Mouse (Mus musculus) gastrocnemius, adult 18-20 months (tissue): ENCODE results near the gene Pdk1. TPM values are rescaled to one million over a fixed set of nuclear protein-coding genes. Genes with fewer than 3 reads are reported as not detected.
"Not testable (repeated sequence)": the region's sequence is repeated elsewhere in the genome, so short reads cannot be mapped to it uniquely, and the experiment has no call there.

ENCODE experiments used
- DNase-seq: peaks from one replicate; pipeline ENCODE4 v3.0.0; 2021; ENCODE audit warnings: low spot score
- total RNA-seq, 2 experiments: library from RNA; stranded (reverse); gene quantifications; 2 replicates each; pipeline ENCODE4 v1.2.3; 2021

The Pdk1 gene
- total RNA-seq, 2 experiments from 2014 or later = 65.7 to 72.6 TPM

GRCm38 (mm10) chr2:71873474-71874322 is 674 bp downstream of the Pdk1 start:
- DNase-seq = peak; percentile 18

- DNase-seq = no peak
Measured at GRCm38 (mm10) chr2:71874422-71874821, 1.4 kb downstream of the Pdk1 start.

GRCm38 (mm10) chr2:71874836-71875235 is 1.8 kb downstream of the Pdk1 start:
- no peak for DNase-seq

GRCm38 (mm10) chr2:71877865-71878264 is 4.8 kb downstream of the Pdk1 start:
- no peak for DNase-seq

GRCm38 (mm10) chr2:71878441-71878840 is 5.4 kb downstream of the Pdk1 start:
- no peak for DNase-seq

GRCm38 (mm10) chr2:71878943-71879342 is 5.9 kb downstream of the Pdk1 start:
- no peak for DNase-seq

GRCm38 (mm10) chr2:71882914-71883651 is 10.1 kb downstream of the Pdk1 start:
- DNase-seq = no peak

- DNase-seq = no peak
Measured at GRCm38 (mm10) chr2:71887269-71887668, 14.2 kb downstream of the Pdk1 start.

- no peak for DNase-seq
Measured at GRCm38 (mm10) chr2:71888437-71888836, 15.4 kb downstream of the Pdk1 start.

- DNase-seq = no peak
Measured at GRCm38 (mm10) chr2:71891536-71891935, 18.5 kb downstream of the Pdk1 start.

- DNase-seq = no peak
Measured at GRCm38 (mm10) chr2:71892741-71893349, 19.8 kb downstream of the Pdk1 start.

GRCm38 (mm10) chr2:71895596-71896286 is 22.7 kb downstream of the Pdk1 start:
- DNase-seq = no peak

- no peak for DNase-seq
Measured at GRCm38 (mm10) chr2:71897420-71897819, 24.4 kb downstream of the Pdk1 start.

GRCm38 (mm10) chr2:71898335-71898856 is 25.4 kb downstream of the Pdk1 start:
- peak; percentile 26 for DNase-seq

- no peak for DNase-seq
Measured at GRCm38 (mm10) chr2:71899886-71900285, 26.9 kb downstream of the Pdk1 start.

GRCm38 (mm10) chr2:71905154-71905553 is 32.1 kb downstream of the Pdk1 start:
- DNase-seq = no peak

- DNase-seq = not testable (repeated sequence)
Measured at GRCm38 (mm10) chr2:71906356-71906755, 33.3 kb downstream of the Pdk1 start.

GRCm38 (mm10) chr2:71913911-71914310 is 40.9 kb downstream of the Pdk1 start:
- DNase-seq = no peak

GRCm38 (mm10) chr2:71919227-71919647 is 46.2 kb downstream of the Pdk1 start:
- DNase-seq = peak; percentile 23

- DNase-seq = not testable (repeated sequence)
Measured at GRCm38 (mm10) chr2:71924931-71925330, 51.9 kb downstream of the Pdk1 start.

- no peak for DNase-seq
Measured at GRCm38 (mm10) chr2:71934046-71934445, 61.0 kb downstream of the Pdk1 start.
